Mouse (Mus musculus) stomach, postnatal 0 days (tissue): Measurements from ENCODE around the gene Gm10234. TPM values are rescaled to one million over a fixed set of nuclear protein-coding genes. Genes with fewer than 3 reads are reported as not detected.

Source experiments
- ATAC-seq: fragments of 200-750 bp; cut with Nextera tagmentation; 2 replicates; pipeline ENCODE4 v1.8.0; 2017; ENCODE audit not compliant: low FRiP score, low TSS enrichment
- DNase-seq: peaks from one replicate; pipeline ENCODE4 v3.0.0-alpha.2; 2016; ENCODE audit warnings: low spot score
- H3K27ac ChIP-seq: fragments of 300-500 bp; sonication (generic); replicated peaks from 2 replicates; pipeline ENCODE4 v1.5.1; 2014; ENCODE audit warnings: mild to moderate bottlenecking, control low read depth
- H3K27me3 ChIP-seq: fragments of 300-500 bp; sonication (generic); 2 replicates; pipeline ENCODE4 v1.6.1; 2014; ENCODE audit warnings: low read length; ENCODE audit not compliant: control insufficient read depth, insufficient read depth
- H3K36me3 ChIP-seq: fragments of 300-500 bp; sonication (generic); 2 replicates; pipeline ENCODE4 v1.6.1; 2014; ENCODE audit warnings: low read length, mixed read lengths; ENCODE audit not compliant: control insufficient read depth, insufficient read depth
- H3K4me1 ChIP-seq: fragments of 300-500 bp; sonication (generic); replicated peaks from 2 replicates; pipeline ENCODE4 v1.6.1; 2014; ENCODE audit warnings: antibody characterized with exemption; ENCODE audit not compliant: control insufficient read depth, insufficient read depth
- H3K4me2 ChIP-seq: fragments of 300-500 bp; sonication (generic); replicated peaks from 2 replicates; pipeline ENCODE4 v1.6.1; 2014; ENCODE audit warnings: low read depth, mild to moderate bottlenecking, control low read depth, moderate library complexity
- H3K4me3 ChIP-seq: fragments of 300-500 bp; sonication (generic); 2 replicates; pipeline ENCODE4 v1.5.1; 2014; ENCODE audit warnings: low read depth, low read length, control low read depth
- H3K9ac ChIP-seq: fragments of 300-500 bp; sonication (generic); 2 replicates; pipeline ENCODE4 v1.6.1; 2014; ENCODE audit warnings: mild to moderate bottlenecking, low read length, control low read depth, mixed read lengths
- H3K9me3 ChIP-seq: fragments of 300-500 bp; sonication (generic); 2 replicates; pipeline ENCODE4 v1.6.1; 2016; ENCODE audit warnings: low read length; ENCODE audit not compliant: control insufficient read depth
- CTCF ChIP-seq: IDR thresholded peaks from 2 replicates; pipeline ENCODE4 v1.5.1; 2016; ENCODE audit warnings: antibody characterized with exemption, low read depth, mild to moderate bottlenecking, moderate library complexity
- EP300 ChIP-seq: optimal IDR thresholded peaks from 2 replicates; pipeline ENCODE3; 2016; ENCODE audit warnings: antibody characterized with exemption
- WGBS: fragments of 180-500 bp; shearing (Covaris S2); extraction: QIAGEN DNeasy Blood & Tissue Kit; methylation state at CpG from one replicate; pipeline ENCODE4 v1.1.7; 2014; 5-methylcytosine and 5-hydroxymethylcytosine counted together
- polyA plus RNA-seq: library from polyadenylated mRNA; unstranded; fragments of >200 nt; fragmentation: Nextera tagmentation; extraction: Ambion mirVana; gene quantifications from 2 replicates; pipeline ENCODE4 v1.2.1, GENCODE M21; 2015

The Gm10234 gene
- polyA plus RNA-seq, 1 experiment from 2014 or later: not detected

GRCm38 (mm10) chr6:95334781-95335180 lies 12.9 kb downstream of the Gm10234 start:
- Histone ChIP-seq H3K4me3 (no peak overlapping the region), H3K4me1 (no peaks in the 10 kb centered on the region), H3K9me3 (no peaks in the 10 kb centered on the region), H3K9ac (no peak overlapping the region), H3K27ac (no peak overlapping the region), H3K4me2 (no peak overlapping the region), H3K27me3 (no peaks in the 10 kb centered on the region), H3K36me3 (no peaks in the 10 kb centered on the region)
- no peak for TF ChIP-seq CTCF
- no peak for TF ChIP-seq EP300
- ATAC-seq: no peak
- 63% methylated on average over 6 of the region's 6 CpGs for WGBS
- no peak for DNase-seq

GRCm38 (mm10) chr6:95349378-95349777 lies 27.5 kb downstream of the Gm10234 start:
- TF ChIP-seq EP300 (no peak), CTCF (no peak)

GRCm38 (mm10) chr6:95353043-95353442 lies 31.1 kb downstream of the Gm10234 start:
- DNase-seq (no peak), ATAC-seq (no peak)
- Histone ChIP-seq H3K27me3 (no peaks in the 10 kb centered on the region), H3K36me3 (no peaks in the 10 kb centered on the region), H3K4me3 (no peak overlapping the region), H3K4me1 (no peaks in the 10 kb centered on the region), H3K9ac (no peak overlapping the region), H3K27ac (no peak overlapping the region), H3K4me2 (no peak overlapping the region), H3K9me3 (no peaks in the 10 kb centered on the region)
- 86% methylated on average over 7 of the region's 7 CpGs for WGBS
- TF ChIP-seq EP300 (no peak), CTCF (no peak)

More at GRCm38 (mm10) chr6:95349378-95349777, 27.5 kb downstream of the Gm10234 start:
- Histone ChIP-seq H3K4me1 (no peaks in the 10 kb centered on the region), H3K36me3 (no peaks in the 10 kb centered on the region), H3K9me3 (no peaks in the 10 kb centered on the region), H3K4me3 (no peak overlapping the region), H3K4me2 (no peak overlapping the region), H3K9ac (no peak overlapping the region), H3K27me3 (no peaks in the 10 kb centered on the region), H3K27ac (no peak overlapping the region)
- DNase-seq (no peak), ATAC-seq (no peak)

GRCm38 (mm10) chr6:95353886-95354285 lies 32.0 kb downstream of the Gm10234 start:
- no peaks in the 10 kb centered on the region for H3K27me3 ChIP-seq
- H3K27ac ChIP-seq: no peak overlapping the region
- 75% methylated on average over 1 of the region's 1 CpGs for WGBS
- no peak overlapping the region for H3K4me2 ChIP-seq
- no peaks in the 10 kb centered on the region for H3K9me3 ChIP-seq
- H3K9ac ChIP-seq: no peak overlapping the region
- H3K4me1 ChIP-seq: no peaks in the 10 kb centered on the region
- no peaks in the 10 kb centered on the region for H3K36me3 ChIP-seq
- TF ChIP-seq EP300 (no peak), CTCF (no peak)
- H3K4me3 ChIP-seq: no peak overlapping the region
- DNase-seq (no peak), ATAC-seq (no peak)

- no peak overlapping the region for H3K27ac ChIP-seq
- DNase-seq (no peak), ATAC-seq (no peak)
- TF ChIP-seq EP300 (no peak), CTCF (no peak)
- H3K36me3 ChIP-seq: no peaks in the 10 kb centered on the region
- no peaks in the 10 kb centered on the region for H3K9me3 ChIP-seq
- no peaks in the 10 kb centered on the region for H3K4me1 ChIP-seq
- no peak overlapping the region for H3K4me3 ChIP-seq
- 84% methylated on average over 5 of the region's 5 CpGs for WGBS
- H3K27me3 ChIP-seq: no peaks in the 10 kb centered on the region
- no peak overlapping the region for H3K4me2 ChIP-seq
- no peak overlapping the region for H3K9ac ChIP-seq
Measured at GRCm38 (mm10) chr6:95360084-95360483, 38.2 kb downstream of the Gm10234 start.

GRCm38 (mm10) chr6:95362707-95363106 lies 40.8 kb downstream of the Gm10234 start:
- no peaks in the 10 kb centered on the region for H3K9me3 ChIP-seq
- WGBS: 64% methylated on average over 5 of the region's 5 CpGs
- no peak for DNase-seq

More at GRCm38 (mm10) chr6:95362707-95363106, 40.8 kb downstream of the Gm10234 start:
- no peak overlapping the region for H3K27ac ChIP-seq
- no peak overlapping the region for H3K9ac ChIP-seq
- no peaks in the 10 kb centered on the region for H3K4me1 ChIP-seq
- H3K36me3 ChIP-seq: no peaks in the 10 kb centered on the region
- no peak for ATAC-seq
- H3K27me3 ChIP-seq: no peaks in the 10 kb centered on the region
- H3K4me2 ChIP-seq: no peak overlapping the region
- no peak overlapping the region for H3K4me3 ChIP-seq
- no peak for TF ChIP-seq EP300
- no peak for TF ChIP-seq CTCF
